Mouse (Mus musculus): ENCODE data around the gene Mettl8. TPM values are rescaled to one million over a fixed set of nuclear protein-coding genes. Genes with fewer than 3 reads are reported as not detected.

Gene Mettl8
- 5.9 and 6.0 TPM in 2 replicates for polyA plus RNA-seq (2015; fragmentation: Nextera tagmentation; extraction: Ambion mirVana)

- Histone ChIP-seq H3K4me3 (ENCODE audit: low read depth, low read length) (peak within 1 kb of the TSS; percentile 84), H3K4me1 (replicated peaks; ENCODE audit: control insufficient read depth, insufficient read depth, low read length) (0 out of 2 replicates have a peak, but pooled peaks cover 5% of the 10 kb centered on the region), H3K27me3 (replicated peaks; ENCODE audit: control insufficient read depth, insufficient read depth, low read length) (no peaks in the 10 kb centered on the region), H3K9me3 (ENCODE audit: control insufficient read depth) (no peaks in the 10 kb centered on the region), H3K27ac (ENCODE audit: low read depth, low read length) (peak within 1 kb of the TSS; percentile 98), H3K4me2 (replicated peaks; ENCODE audit: low read depth) (peak within 1 kb of the TSS; percentile 88), H3K36me3 (ENCODE audit: control insufficient read depth, insufficient read depth) (peaks cover 10% of the 10 kb centered on the region), H3K9ac (ENCODE audit: low read depth, low read length) (peak within 1 kb of the TSS; percentile 87)
- ATAC-seq = peak; percentile 98
- peak; percentile 74 for TF ChIP-seq CTCF (IDR thresholded peaks at IDR 0.05; ENCODE audit: low read depth)
- under 1% methylated on average over 57 of the region's 57 CpGs for WGBS
These were observed at the start of gene Mettl8, which contains the start of gene Dcaf17 for GRCm38 (mm10) chr2:71055300-71056114. Gene Mettl8, minus strand, starts transcription at chr2:71055583. Gene Dcaf17, plus strand, starts transcription at chr2:71055328.

GRCm38 (mm10) chr2:71104696-71105095, 49.3 kb upstream of the Mettl8 start:
- no peaks in the 10 kb centered on the region; the same call in 1 of the 2 replicates for H3K4me1 ChIP-seq (replicated peaks; ENCODE audit: control insufficient read depth, insufficient read depth, low read length)
- peaks cover 6% of the 10 kb centered on the region; the same call in 1 of the 2 replicates for H3K36me3 ChIP-seq (ENCODE audit: control insufficient read depth, insufficient read depth)
- H3K4me2 ChIP-seq (replicated peaks; ENCODE audit: low read depth) = no peak overlapping the region
- H3K9ac ChIP-seq (ENCODE audit: low read depth, low read length) = no peak overlapping the region
- 66% methylated on average over 3 of the region's 3 CpGs for WGBS
- no peaks in the 10 kb centered on the region for H3K9me3 ChIP-seq (ENCODE audit: control insufficient read depth)
- ATAC-seq = no peak
- H3K27me3 ChIP-seq (replicated peaks; ENCODE audit: control insufficient read depth, insufficient read depth, low read length) = no peaks in the 10 kb centered on the region
- no peak for TF ChIP-seq CTCF (IDR thresholded peaks at IDR 0.05; ENCODE audit: low read depth)
- no peak overlapping the region for H3K27ac ChIP-seq (ENCODE audit: low read depth, low read length)
- H3K4me3 ChIP-seq (ENCODE audit: low read depth, low read length) = no peak overlapping the region

- TF ChIP-seq CTCF (IDR thresholded peaks at IDR 0.05; ENCODE audit: low read depth) = no peak
- H3K27me3 ChIP-seq (replicated peaks; ENCODE audit: control insufficient read depth, insufficient read depth, low read length) = no peaks in the 10 kb centered on the region
- no peak overlapping the region for H3K4me2 ChIP-seq (replicated peaks; ENCODE audit: low read depth)
- H3K27ac ChIP-seq (ENCODE audit: low read depth, low read length) = no peak overlapping the region
- no peak overlapping the region for H3K9ac ChIP-seq (ENCODE audit: low read depth, low read length)
- no peak; the same call in 1 of the 2 replicates for ATAC-seq
- 44% methylated on average over 4 of the region's 4 CpGs for WGBS
- no peak overlapping the region for H3K4me3 ChIP-seq (ENCODE audit: low read depth, low read length)
- no peaks in the 10 kb centered on the region for H3K9me3 ChIP-seq (ENCODE audit: control insufficient read depth)
- peaks cover 6% of the 10 kb centered on the region; the same call in 1 of the 2 replicates for H3K36me3 ChIP-seq (ENCODE audit: control insufficient read depth, insufficient read depth)
- H3K4me1 ChIP-seq (replicated peaks; ENCODE audit: control insufficient read depth, insufficient read depth, low read length) = no peaks in the 10 kb centered on the region; the same call in 1 of the 2 replicates
These were observed 47.9 kb upstream of the Mettl8 start for GRCm38 (mm10) chr2:71103292-71103680.

- Histone ChIP-seq H3K9ac (ENCODE audit: low read depth, low read length) (no peak overlapping the region), H3K4me1 (replicated peaks; ENCODE audit: control insufficient read depth, insufficient read depth, low read length) (no peaks in the 10 kb centered on the region; the same call in 1 of the 2 replicates), H3K9me3 (ENCODE audit: control insufficient read depth) (no peaks in the 10 kb centered on the region), H3K4me2 (replicated peaks; ENCODE audit: low read depth) (no peak overlapping the region), H3K27ac (ENCODE audit: low read depth, low read length) (no peak overlapping the region), H3K4me3 (ENCODE audit: low read depth, low read length) (no peak overlapping the region), H3K36me3 (ENCODE audit: control insufficient read depth, insufficient read depth) (peaks cover 6% of the 10 kb centered on the region; the same call in 1 of the 2 replicates), H3K27me3 (replicated peaks; ENCODE audit: control insufficient read depth, insufficient read depth, low read length) (no peaks in the 10 kb centered on the region)
- TF ChIP-seq CTCF (IDR thresholded peaks at IDR 0.05; ENCODE audit: low read depth) = no peak
- 74% methylated on average over 10 of the region's 10 CpGs for WGBS
- ATAC-seq = no peak
These were observed 47.4 kb upstream of the Mettl8 start for GRCm38 (mm10) chr2:71102621-71103291.

- Histone ChIP-seq H3K36me3 (ENCODE audit: control insufficient read depth, insufficient read depth) (peaks cover 21% of the 10 kb centered on the region; the same call in 1 of the 2 replicates), H3K27me3 (replicated peaks; ENCODE audit: control insufficient read depth, insufficient read depth, low read length) (no peaks in the 10 kb centered on the region), H3K9ac (ENCODE audit: low read depth, low read length) (no peak overlapping the region), H3K4me1 (replicated peaks; ENCODE audit: control insufficient read depth, insufficient read depth, low read length) (0 out of 2 replicates have a peak, but pooled peaks cover 3% of the 10 kb centered on the region), H3K4me3 (ENCODE audit: low read depth, low read length) (no peak overlapping the region), H3K27ac (ENCODE audit: low read depth, low read length) (no peak overlapping the region), H3K9me3 (ENCODE audit: control insufficient read depth) (no peaks in the 10 kb centered on the region), H3K4me2 (replicated peaks; ENCODE audit: low read depth) (no peak overlapping the region)
- 34% methylated on average over 7 of the region's 7 CpGs for WGBS
- TF ChIP-seq CTCF (IDR thresholded peaks at IDR 0.05; ENCODE audit: low read depth) = no peak
- ATAC-seq = peak; percentile 28; the same call in 1 of the 2 replicates
These were observed 40.8 kb upstream of the Mettl8 start for GRCm38 (mm10) chr2:71096170-71096569.
